Mouse (Mus musculus) liver, adult (tissue): ENCODE results near the gene Bcam.

Source experiments
- GATA4 ChIP-seq: IDR thresholded peaks from 2 replicates; pipeline ENCODE4 v1.6.1; 2014; ENCODE audit warnings: mild to moderate bottlenecking, low read length; ENCODE audit not compliant: insufficient replicate concordance

Gene Bcam

GRCm38 (mm10) chr7:19770984-19771391 is at the start of gene Bcam:
TSS of gene Bcam (minus strand) at chr7:19771016.
- TF ChIP-seq GATA4, result no peak

GRCm38 (mm10) chr7:19818875-19819274 is 48.1 kb upstream of the Bcam start:
- TF ChIP-seq GATA4, result no peak

- TF ChIP-seq GATA4, result no peak
These were observed 47.6 kb upstream of the Bcam start for GRCm38 (mm10) chr7:19818440-19818839.

- TF ChIP-seq GATA4, result no peak
These were observed 46.7 kb upstream of the Bcam start for GRCm38 (mm10) chr7:19817382-19818105.

- no peak for TF ChIP-seq GATA4
These were observed 45.5 kb upstream of the Bcam start for GRCm38 (mm10) chr7:19816224-19816771.

- TF ChIP-seq GATA4, result no peak
These were observed 44.7 kb upstream of the Bcam start for GRCm38 (mm10) chr7:19815296-19816223.

- no peak for TF ChIP-seq GATA4
These were observed 42.8 kb upstream of the Bcam start for GRCm38 (mm10) chr7:19813579-19814122.

GRCm38 (mm10) chr7:19813161-19813560 is 42.3 kb upstream of the Bcam start:
- TF ChIP-seq GATA4, result no peak

GRCm38 (mm10) chr7:19811114-19811513 is 40.3 kb upstream of the Bcam start:
- TF ChIP-seq GATA4, result no peak

- TF ChIP-seq GATA4, result no peak
These were observed 38.6 kb upstream of the Bcam start for GRCm38 (mm10) chr7:19809369-19809768.

- TF ChIP-seq GATA4, result no peak
These were observed 35.6 kb upstream of the Bcam start for GRCm38 (mm10) chr7:19806356-19806969.

GRCm38 (mm10) chr7:19802995-19803394 is 32.2 kb upstream of the Bcam start:
- TF ChIP-seq GATA4, result no peak

- TF ChIP-seq GATA4, result no peak
These were observed 29.9 kb upstream of the Bcam start for GRCm38 (mm10) chr7:19800764-19801163.

- no peak for TF ChIP-seq GATA4
These were observed 26.1 kb upstream of the Bcam start, which contains the start of gene Cblc for GRCm38 (mm10) chr7:19796697-19797588. TSS of gene Cblc (minus strand) at chr7:19796809.

GRCm38 (mm10) chr7:19796254-19796653 is 25.4 kb upstream of the Bcam start:
- TF ChIP-seq GATA4, result no peak

GRCm38 (mm10) chr7:19795236-19795635 is 24.4 kb upstream of the Bcam start:
- no peak for TF ChIP-seq GATA4
